Mouse (Mus musculus) midbrain, postnatal 0 days (tissue): ENCODE measurements around the gene Lrrfip1. TPM values are rescaled to one million over a fixed set of nuclear protein-coding genes. Genes with fewer than 3 reads are reported as not detected.

Experiments
- ATAC-seq: fragments of 200-750 bp; cut with Nextera tagmentation; 2 replicates; pipeline ENCODE4 v1.8.0; 2017; ENCODE audit warnings: moderate number of reproducible peaks, mild to moderate bottlenecking, moderate TSS enrichment, moderate library complexity; ENCODE audit not compliant: low FRiP score
- DNase-seq: peaks from one replicate; pipeline ENCODE4 v3.0.0-alpha.2; 2015; ENCODE audit warnings: low spot score
- H3K27ac ChIP-seq: fragments of 300-500 bp; sonication (generic); 2 replicates; pipeline ENCODE4 v1.5.1; 2014; ENCODE audit warnings: low read depth, mild to moderate bottlenecking, low read length, mixed read lengths
- H3K27me3 ChIP-seq: fragments of 300-500 bp; sonication (generic); 2 replicates; pipeline ENCODE4 v1.6.1; 2014; ENCODE audit warnings: low read length, control low read depth, mixed read lengths; ENCODE audit not compliant: insufficient read depth
- H3K36me3 ChIP-seq: fragments of 300-500 bp; sonication (generic); 2 replicates; pipeline ENCODE4 v1.6.1; 2014; ENCODE audit warnings: low read length, control low read depth, mixed read lengths; ENCODE audit not compliant: insufficient read depth
- H3K4me1 ChIP-seq: fragments of 300-500 bp; sonication (generic); 2 replicates; pipeline ENCODE4 v1.6.1; 2014; ENCODE audit warnings: mild to moderate bottlenecking, control low read depth, antibody characterized with exemption, low read length, mixed read lengths; ENCODE audit not compliant: insufficient read depth
- H3K4me2 ChIP-seq: fragments of 300-500 bp; sonication (generic); 2 replicates; pipeline ENCODE4 v1.6.1; 2014; ENCODE audit warnings: low read depth, mild to moderate bottlenecking, low read length, mixed read lengths; ENCODE audit not compliant: poor library complexity, severe bottlenecking
- H3K4me3 ChIP-seq: fragments of 300-500 bp; sonication (generic); 2 replicates; pipeline ENCODE4 v1.5.1; 2014; ENCODE audit warnings: low read depth, mild to moderate bottlenecking, low read length, moderate library complexity
- H3K9ac ChIP-seq: fragments of 300-500 bp; sonication (generic); replicated peaks from 2 replicates; pipeline ENCODE4 v1.6.1; 2014; ENCODE audit warnings: mild to moderate bottlenecking, low read length, moderate library complexity, mixed read lengths; ENCODE audit not compliant: poor library complexity, severe bottlenecking
- H3K9me3 ChIP-seq: fragments of 300-500 bp; sonication (generic); 2 replicates; pipeline ENCODE4 v1.6.1; 2016; ENCODE audit warnings: low read length, control low read depth
- CTCF ChIP-seq: IDR thresholded peaks from 2 replicates; pipeline ENCODE4 v1.5.1; 2016; ENCODE audit warnings: antibody characterized with exemption, mild to moderate bottlenecking
- WGBS: fragments of 180-500 bp; shearing (Covaris S2); extraction: QIAGEN DNeasy Blood & Tissue Kit; methylation state at CpG from one replicate; pipeline ENCODE4 v1.1.7; 2014; 5-methylcytosine and 5-hydroxymethylcytosine counted together
- polyA plus RNA-seq: library from polyadenylated mRNA; unstranded; fragments of >200 nt; fragmentation: Nextera tagmentation; extraction: Ambion mirVana; gene quantifications from 2 replicates; pipeline ENCODE4 v1.2.1, GENCODE M21; 2015
- total RNA-seq: library from RNA; depleted of rRNA; stranded (reverse); fragments of >200 nt; gene quantifications from 2 replicates; pipeline ENCODE4 v1.2.3, GENCODE M21; 2014

Lrrfip1 gene
- total and polyA plus RNA-seq, 2 experiments from 2014 or later: 26.7 to 48.9 TPM

GRCm38 (mm10) chr1:91023230-91023629 lies 24.7 kb downstream of the Lrrfip1 start:
- TF ChIP-seq CTCF: no peak
- Histone ChIP-seq H3K36me3 (no peaks in the 10 kb centered on the region; the same call in 1 of the 2 replicates), H3K9ac (no peak overlapping the region), H3K27me3 (no peaks in the 10 kb centered on the region), H3K4me3 (no peak overlapping the region), H3K27ac (no peak overlapping the region), H3K4me2 (no peak overlapping the region), H3K4me1 (no peaks in the 10 kb centered on the region), H3K9me3 (peaks cover 5% of the 10 kb centered on the region; the same call in 1 of the 2 replicates)
- 84% methylated on average over 5 of the region's 5 CpGs for WGBS
- DNase-seq: no peak
- no peak for ATAC-seq

GRCm38 (mm10) chr1:91023960-91024359 lies 25.4 kb downstream of the Lrrfip1 start:
- no peaks in the 10 kb centered on the region for H3K4me1 ChIP-seq
- no peak overlapping the region for H3K4me3 ChIP-seq
- no peak overlapping the region for H3K9ac ChIP-seq
- no peaks in the 10 kb centered on the region; the same call in 1 of the 2 replicates for H3K36me3 ChIP-seq
- no peak for ATAC-seq
- H3K27ac ChIP-seq: no peak overlapping the region
- H3K9me3 ChIP-seq: peaks cover 5% of the 10 kb centered on the region; the same call in 1 of the 2 replicates
- no peak for TF ChIP-seq CTCF
- no peak for DNase-seq
- no peak overlapping the region for H3K4me2 ChIP-seq
- H3K27me3 ChIP-seq: no peaks in the 10 kb centered on the region
- WGBS: 85% methylated on average over 9 of the region's 9 CpGs

GRCm38 (mm10) chr1:91024464-91024863 lies 25.9 kb downstream of the Lrrfip1 start:
- H3K27me3 ChIP-seq: no peaks in the 10 kb centered on the region
- H3K4me2 ChIP-seq: no peak overlapping the region
- no peaks in the 10 kb centered on the region for H3K4me1 ChIP-seq
- no peak overlapping the region for H3K4me3 ChIP-seq
- H3K27ac ChIP-seq: no peak overlapping the region
- H3K9ac ChIP-seq: no peak overlapping the region
- 70% methylated on average over 3 of the region's 3 CpGs for WGBS
- no peak for TF ChIP-seq CTCF
- peaks cover 5% of the 10 kb centered on the region; the same call in 1 of the 2 replicates for H3K9me3 ChIP-seq
- DNase-seq (no peak), ATAC-seq (no peak)
- no peaks in the 10 kb centered on the region; the same call in 1 of the 2 replicates for H3K36me3 ChIP-seq

GRCm38 (mm10) chr1:91026945-91027344 lies 28.4 kb downstream of the Lrrfip1 start:
- WGBS: 93% methylated on average over 2 of the region's 2 CpGs
- no peaks in the 10 kb centered on the region; the same call in 1 of the 2 replicates for H3K36me3 ChIP-seq
- H3K27ac ChIP-seq: no peak overlapping the region
- no peaks in the 10 kb centered on the region for H3K27me3 ChIP-seq
- no peak overlapping the region for H3K9ac ChIP-seq
- H3K4me1 ChIP-seq: no peaks in the 10 kb centered on the region
- H3K4me2 ChIP-seq: no peak overlapping the region
- DNase-seq (no peak), ATAC-seq (no peak)
- peaks cover 5% of the 10 kb centered on the region; the same call in 1 of the 2 replicates for H3K9me3 ChIP-seq
- no peak overlapping the region for H3K4me3 ChIP-seq
- TF ChIP-seq CTCF: no peak

- TF ChIP-seq CTCF: no peak
- ATAC-seq: no peak
- 93% methylated on average over 1 of the region's 1 CpGs for WGBS
Observed at GRCm38 (mm10) chr1:91030383-91030782, 31.8 kb downstream of the Lrrfip1 start.

GRCm38 (mm10) chr1:91031547-91031946 lies 33.0 kb downstream of the Lrrfip1 start:
- DNase-seq (no peak), ATAC-seq (no peak)
- Histone ChIP-seq H3K4me3 (no peak overlapping the region), H3K4me1 (no peaks in the 10 kb centered on the region), H3K4me2 (no peak overlapping the region), H3K27ac (no peak overlapping the region), H3K9ac (no peak overlapping the region), H3K9me3 (0 out of 2 replicates have a peak, but pooled peaks cover 2% of the 10 kb centered on the region), H3K36me3 (no peaks in the 10 kb centered on the region), H3K27me3 (no peaks in the 10 kb centered on the region)
- 81% methylated on average over 4 of the region's 4 CpGs for whole genome bisulfite sequencing
- TF ChIP-seq CTCF: no peak

More at GRCm38 (mm10) chr1:91030383-91030782, 31.8 kb downstream of the Lrrfip1 start:
- Histone ChIP-seq H3K9ac (no peak overlapping the region), H3K36me3 (no peaks in the 10 kb centered on the region; the same call in 1 of the 2 replicates), H3K4me2 (no peak overlapping the region), H3K4me3 (no peak overlapping the region), H3K27me3 (no peaks in the 10 kb centered on the region), H3K4me1 (no peaks in the 10 kb centered on the region), H3K27ac (no peak overlapping the region), H3K9me3 (peaks cover 5% of the 10 kb centered on the region; the same call in 1 of the 2 replicates)
- no peak for DNase-seq
